Mouse (Mus musculus) hindbrain, embryonic 16.5 days (tissue): ENCODE measurements around the gene Lmtk2. TPM values are rescaled to one million over a fixed set of nuclear protein-coding genes. Genes with fewer than 3 reads are reported as not detected.

Source experiments
- ATAC-seq: fragments of 200-750 bp; cut with Nextera tagmentation; 2 replicates; pipeline ENCODE4 v1.8.0; 2017; ENCODE audit warnings: moderate TSS enrichment, moderate library complexity
- H3K27ac ChIP-seq: fragments of 300-500 bp; sonication (generic); 2 replicates; pipeline ENCODE4 v1.5.1; 2014; ENCODE audit warnings: low read depth, mild to moderate bottlenecking, control low read depth, low read length, moderate library complexity
- H3K27me3 ChIP-seq: fragments of 300-500 bp; sonication (generic); replicated peaks from 2 replicates; pipeline ENCODE4 v1.6.1; 2014; ENCODE audit warnings: low read length; ENCODE audit not compliant: control insufficient read depth, insufficient read depth
- H3K36me3 ChIP-seq: fragments of 300-500 bp; sonication (generic); 2 replicates; pipeline ENCODE4 v1.6.1; 2014; ENCODE audit warnings: mild to moderate bottlenecking, low read length, moderate library complexity, mixed read lengths; ENCODE audit not compliant: control insufficient read depth, insufficient read depth
- H3K4me1 ChIP-seq: fragments of 300-500 bp; sonication (generic); 2 replicates; pipeline ENCODE4 v1.6.1; 2014; ENCODE audit warnings: low read depth, low read length; ENCODE audit not compliant: control insufficient read depth, insufficient read depth
- H3K4me2 ChIP-seq: fragments of 300-500 bp; sonication (generic); 2 replicates; pipeline ENCODE4 v1.6.1; 2014; ENCODE audit warnings: mild to moderate bottlenecking, low read length, control low read depth, moderate library complexity
- H3K4me3 ChIP-seq: fragments of 300-500 bp; sonication (generic); 2 replicates; pipeline ENCODE4 v1.5.1; 2014; ENCODE audit warnings: mild to moderate bottlenecking, low read length, control low read depth, moderate library complexity
- H3K9ac ChIP-seq: fragments of 300-500 bp; sonication (generic); 2 replicates; pipeline ENCODE4 v1.6.1; 2014; ENCODE audit warnings: low read depth, mild to moderate bottlenecking, control low read depth, low read length, moderate library complexity
- H3K9me3 ChIP-seq: fragments of 300-500 bp; sonication (generic); 2 replicates; pipeline ENCODE4 v1.6.1; 2014; ENCODE audit warnings: mild to moderate bottlenecking, low read length, moderate library complexity; ENCODE audit not compliant: control insufficient read depth
- WGBS: fragments of 180-500 bp; shearing (Covaris S2); extraction: QIAGEN DNeasy Blood & Tissue Kit; methylation state at CpG from one replicate; pipeline ENCODE4 v1.1.7; 2014; 5-methylcytosine and 5-hydroxymethylcytosine counted together
- polyA plus RNA-seq: library from polyadenylated mRNA; unstranded; fragments of >200 nt; fragmentation: Nextera tagmentation; extraction: Ambion mirVana; gene quantifications from 2 replicates; pipeline ENCODE4 v1.2.1, GENCODE M21; 2015

Gene Lmtk2
- 9.1 TPM in 2 replicates for polyA plus RNA-seq

DNA sequence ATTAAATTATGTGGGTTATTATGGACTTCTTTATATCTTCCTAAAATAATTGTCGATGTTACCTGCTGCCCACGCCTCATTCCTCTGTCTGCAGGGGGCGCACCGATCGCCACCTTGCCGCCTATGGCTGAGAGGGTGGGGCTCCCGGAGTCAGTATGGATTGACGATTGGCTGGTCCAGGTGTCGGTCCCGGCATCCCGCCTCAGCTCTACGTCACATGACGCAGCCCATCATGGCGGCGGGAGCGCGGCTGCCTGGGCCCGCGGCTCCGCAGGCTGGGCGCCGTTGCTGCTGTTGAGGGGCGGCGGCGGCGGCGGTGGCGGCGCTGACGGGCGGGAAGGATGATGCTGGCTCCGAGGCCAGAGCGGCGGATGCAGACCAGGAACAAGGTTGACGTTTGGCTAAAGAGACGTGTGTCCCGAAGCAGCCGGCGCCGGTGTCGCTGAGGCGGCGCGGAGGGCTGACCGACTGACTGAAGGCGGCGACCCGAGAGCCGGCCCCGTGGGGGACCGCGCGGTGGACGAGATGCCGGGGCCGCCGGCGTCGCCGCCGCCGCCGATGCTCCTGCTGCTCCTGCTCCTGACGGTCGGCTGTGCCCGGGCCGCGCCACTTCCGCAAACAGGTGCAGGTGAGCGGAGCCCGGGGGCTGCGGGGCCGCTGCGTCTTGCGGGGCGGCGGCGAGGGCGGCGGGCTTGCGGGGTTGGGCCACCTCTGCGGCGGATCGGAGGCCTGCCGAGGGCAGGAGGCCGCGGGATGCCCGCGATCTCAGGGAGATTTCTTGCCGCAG lies at the start of gene Lmtk2:
Lmtk2 (plus strand) TSS at position 288 of the 787 bp plus-strand sequence.
- no peaks in the 10 kb centered on the region for H3K9me3 ChIP-seq

DNA sequence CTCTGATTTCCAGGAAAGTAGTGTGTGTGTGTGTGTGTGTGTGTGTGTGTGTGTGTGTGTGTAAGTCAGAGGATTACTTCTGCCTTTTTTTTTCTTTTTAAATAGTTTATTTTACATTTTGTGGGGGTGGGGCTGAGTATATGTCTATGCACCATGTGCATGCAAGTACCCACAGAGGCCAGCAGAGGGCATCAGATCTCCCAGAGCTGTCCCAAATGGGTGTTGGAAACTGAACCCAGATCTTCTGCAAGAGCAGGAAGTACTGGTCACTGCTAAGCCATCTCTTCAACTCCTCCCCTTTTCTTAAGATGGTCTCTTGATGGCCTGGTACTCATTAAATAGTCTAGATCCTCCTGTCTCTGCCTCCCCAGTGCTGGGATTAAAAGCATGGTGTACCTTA lies 49.0 kb upstream of the Lmtk2 start:
- H3K4me1 ChIP-seq = no peaks in the 10 kb centered on the region
- H3K27ac ChIP-seq = no peak overlapping the region
- no peaks in the 10 kb centered on the region for H3K36me3 ChIP-seq
- ATAC-seq = no peak
- H3K27me3 ChIP-seq = no peaks in the 10 kb centered on the region
- no peaks in the 10 kb centered on the region for H3K9me3 ChIP-seq
- H3K9ac ChIP-seq = no peak overlapping the region
- H3K4me3 ChIP-seq = no peak overlapping the region
- no peak overlapping the region for H3K4me2 ChIP-seq

More for the DNA sequence above, at the start of gene Lmtk2:
- Histone ChIP-seq H3K27ac (peak within 1 kb of the TSS; percentile 80), H3K9ac (peak within 1 kb of the TSS; percentile 94), H3K27me3 (no peaks in the 10 kb centered on the region), H3K4me2 (peak within 1 kb of the TSS; percentile 66), H3K4me1 (peaks cover 13% of the 10 kb centered on the region), H3K4me3 (peak within 1 kb of the TSS; percentile 90), H3K36me3 (no peaks in the 10 kb centered on the region)
- WGBS = under 1% methylated on average over 77 of the region's 90 CpGs
- ATAC-seq = peak; percentile 100

DNA sequence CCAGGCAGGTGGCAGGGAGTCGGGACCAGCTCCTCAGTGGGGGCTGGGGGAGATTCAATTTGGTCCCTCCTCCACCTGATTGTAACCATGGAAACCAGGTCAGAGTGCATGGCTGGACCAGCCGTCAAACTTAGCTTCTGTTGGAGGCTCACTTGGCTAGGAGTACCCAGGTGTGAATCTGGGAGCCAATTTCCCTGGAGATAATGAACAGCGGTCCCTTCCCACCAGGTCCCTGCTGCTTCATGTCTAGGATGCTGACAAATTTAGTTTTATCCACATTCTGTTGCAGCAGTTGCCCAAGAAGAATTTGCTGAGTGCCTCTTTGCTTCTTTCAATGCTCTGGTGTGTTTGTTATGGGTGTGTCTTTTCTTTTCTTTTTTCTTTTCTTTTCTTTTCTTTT lies 46.8 kb upstream of the Lmtk2 start:
- Histone ChIP-seq H3K4me3 (no peak overlapping the region), H3K4me1 (no peaks in the 10 kb centered on the region), H3K27me3 (no peaks in the 10 kb centered on the region), H3K4me2 (no peak overlapping the region), H3K36me3 (no peaks in the 10 kb centered on the region), H3K27ac (no peak overlapping the region), H3K9ac (no peak overlapping the region), H3K9me3 (no peaks in the 10 kb centered on the region)
- WGBS = 47% methylated on average over 3 of the region's 3 CpGs
- no peak for ATAC-seq

DNA sequence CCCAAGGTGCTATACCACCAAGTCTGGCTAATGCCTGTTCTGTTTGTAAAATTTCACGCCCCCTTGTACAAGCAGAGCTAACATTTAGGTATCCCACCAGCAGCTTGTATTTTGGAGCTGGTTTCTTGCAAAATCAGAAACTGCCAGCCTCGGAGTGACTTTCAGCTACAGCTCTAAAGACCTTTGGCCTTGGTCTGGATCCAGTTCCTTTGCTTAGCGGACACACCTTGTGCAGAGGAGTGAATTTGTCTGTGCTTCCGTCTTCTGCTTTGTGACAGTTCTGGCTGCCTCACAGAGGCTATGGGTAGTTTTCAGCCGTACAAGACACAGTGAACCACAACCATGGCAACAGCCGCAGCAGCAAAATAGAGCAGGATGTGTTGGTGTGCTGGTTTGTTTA lies 45.9 kb upstream of the Lmtk2 start:
- Histone ChIP-seq H3K9me3 (no peaks in the 10 kb centered on the region), H3K9ac (no peak overlapping the region), H3K4me3 (no peak overlapping the region), H3K27me3 (no peaks in the 10 kb centered on the region), H3K36me3 (no peaks in the 10 kb centered on the region), H3K27ac (no peak overlapping the region), H3K4me2 (no peak overlapping the region), H3K4me1 (no peaks in the 10 kb centered on the region)
- no peak for ATAC-seq
- 84% methylated on average over 6 of the region's 6 CpGs for WGBS

DNA sequence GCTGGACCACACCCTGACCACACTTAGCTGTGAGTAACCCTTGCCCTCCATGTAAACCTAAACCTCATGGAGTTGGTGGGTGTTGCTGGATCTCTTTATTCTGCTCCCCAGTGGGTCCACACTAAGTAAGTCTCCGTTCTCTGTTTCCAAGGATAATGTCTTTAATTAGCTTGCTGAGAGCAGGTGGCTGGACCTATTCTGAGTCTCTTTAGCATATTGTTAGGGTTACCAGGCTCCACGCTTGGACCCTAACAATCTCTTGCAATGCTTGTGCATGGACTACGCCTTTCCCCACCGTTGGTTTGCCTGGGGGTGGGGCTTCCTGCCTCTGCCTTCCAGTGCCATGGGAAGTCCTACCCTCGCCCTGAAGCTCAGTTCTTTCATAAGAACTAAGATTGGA lies 36.1 kb upstream of the Lmtk2 start:
- H3K4me3 ChIP-seq = no peak overlapping the region
- H3K27ac ChIP-seq = no peak overlapping the region
- WGBS = 69% methylated on average over 5 of the region's 5 CpGs
- ATAC-seq = no peak
- no peak overlapping the region for H3K4me2 ChIP-seq
- no peaks in the 10 kb centered on the region for H3K27me3 ChIP-seq
- no peak overlapping the region for H3K9ac ChIP-seq
- H3K36me3 ChIP-seq = no peaks in the 10 kb centered on the region
- H3K9me3 ChIP-seq = no peaks in the 10 kb centered on the region
- H3K4me1 ChIP-seq = no peaks in the 10 kb centered on the region

DNA sequence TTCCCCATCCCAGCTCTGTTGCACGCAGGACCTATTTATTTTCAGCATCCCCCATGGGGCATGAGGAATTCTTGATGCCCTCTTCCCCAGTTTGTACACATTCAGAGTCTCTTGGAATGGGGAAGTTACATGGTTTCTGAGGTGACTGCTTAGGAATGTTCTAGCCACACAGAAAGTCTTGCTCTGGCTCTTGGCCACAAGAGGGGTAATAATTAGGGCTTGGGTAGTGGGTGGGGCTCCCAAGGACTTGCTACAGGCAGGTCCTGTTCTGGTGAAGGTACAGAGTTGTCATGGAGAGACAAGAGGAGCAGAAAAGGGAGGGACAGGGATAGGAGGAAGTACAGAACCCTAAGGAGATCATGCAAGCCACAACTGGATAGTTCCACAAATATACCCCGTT lies 34.2 kb upstream of the Lmtk2 start:
- Histone ChIP-seq H3K4me3 (no peak overlapping the region), H3K27ac (no peak overlapping the region), H3K9ac (no peak overlapping the region), H3K9me3 (no peaks in the 10 kb centered on the region), H3K4me1 (no peaks in the 10 kb centered on the region), H3K4me2 (no peak overlapping the region), H3K36me3 (no peaks in the 10 kb centered on the region), H3K27me3 (no peaks in the 10 kb centered on the region)
- ATAC-seq = no peak
- WGBS = 90% methylated on average over 2 of the region's 2 CpGs

DNA sequence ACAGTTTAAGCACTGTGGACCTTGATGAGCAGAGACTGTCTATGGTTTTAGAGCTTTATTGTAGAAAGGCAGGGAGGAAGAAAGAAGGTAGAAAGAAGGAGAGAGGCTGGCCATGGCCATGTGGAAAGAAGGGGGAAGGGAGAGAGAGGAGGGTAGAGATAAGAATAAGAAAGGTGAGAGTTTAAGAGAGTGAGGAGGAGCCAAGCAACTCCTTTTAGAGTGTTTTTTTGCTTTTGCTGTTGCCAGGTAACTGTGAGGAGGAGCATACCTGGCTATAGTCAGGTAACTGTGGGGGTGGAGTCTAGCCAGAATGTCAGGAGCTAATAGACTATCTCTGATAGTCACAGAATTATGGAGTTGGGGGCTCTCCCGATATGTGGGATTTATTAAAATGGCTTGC lies 30.2 kb upstream of the Lmtk2 start:
- Histone ChIP-seq H3K9me3 (no peaks in the 10 kb centered on the region), H3K4me2 (no peak overlapping the region), H3K9ac (no peak overlapping the region), H3K4me3 (no peak overlapping the region), H3K27me3 (no peaks in the 10 kb centered on the region), H3K27ac (no peak overlapping the region), H3K4me1 (no peaks in the 10 kb centered on the region), H3K36me3 (no peaks in the 10 kb centered on the region)
- no peak for ATAC-seq
- WGBS = 78% methylated on average over 1 of the region's 1 CpGs

DNA sequence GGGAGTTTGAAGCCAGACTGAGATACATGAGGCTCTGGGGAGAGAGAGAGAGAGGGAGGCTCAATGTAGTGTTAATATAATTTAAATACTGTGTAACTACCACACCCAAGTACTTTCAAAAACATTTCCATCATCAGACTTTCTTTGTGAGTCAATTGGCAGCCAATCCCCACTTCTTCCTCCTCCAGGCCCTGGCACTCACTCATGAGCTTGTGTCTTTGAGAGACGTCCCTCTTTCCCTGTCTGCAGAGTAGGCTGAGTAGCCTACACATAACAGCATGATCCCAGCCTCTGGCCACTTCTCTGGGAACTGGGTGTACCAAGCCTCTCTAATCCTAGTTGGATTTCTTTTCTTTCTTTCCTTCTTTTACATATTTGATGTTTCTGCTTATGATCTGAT lies 29.0 kb upstream of the Lmtk2 start:
- ATAC-seq = no peak
- no peak overlapping the region for H3K4me2 ChIP-seq
- no peak overlapping the region for H3K4me3 ChIP-seq
- no peak overlapping the region for H3K27ac ChIP-seq
- H3K9me3 ChIP-seq = no peaks in the 10 kb centered on the region
- no peaks in the 10 kb centered on the region for H3K4me1 ChIP-seq
- WGBS = 38% methylated on average over 1 of the region's 1 CpGs
- H3K36me3 ChIP-seq = no peaks in the 10 kb centered on the region
- no peaks in the 10 kb centered on the region for H3K27me3 ChIP-seq
- H3K9ac ChIP-seq = no peak overlapping the region

DNA sequence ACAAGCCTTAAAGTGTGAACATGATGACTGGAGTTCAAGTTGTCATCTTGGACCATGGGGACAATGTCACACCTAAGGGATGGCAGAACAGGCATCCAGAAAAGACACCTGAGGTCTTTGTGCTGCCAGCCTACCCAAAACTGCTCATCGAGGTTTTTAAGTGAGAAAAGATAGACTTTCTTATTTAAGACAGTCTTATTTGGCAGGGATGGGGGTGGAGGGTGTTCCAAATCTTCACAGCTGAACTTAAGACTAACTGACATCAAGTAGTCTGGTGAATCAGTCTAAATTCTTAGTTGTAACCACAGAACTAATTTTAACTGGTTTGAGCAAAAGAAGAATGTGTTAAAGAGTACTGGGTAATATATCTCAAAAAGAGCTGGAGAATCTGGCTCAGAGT lies 22.7 kb upstream of the Lmtk2 start:
- H3K4me2 ChIP-seq = no peak overlapping the region
- WGBS = 65% methylated on average over 1 of the region's 1 CpGs
- H3K4me1 ChIP-seq = no peaks in the 10 kb centered on the region
- no peaks in the 10 kb centered on the region for H3K27me3 ChIP-seq
- no peak overlapping the region for H3K9ac ChIP-seq
- H3K27ac ChIP-seq = no peak overlapping the region
- no peak overlapping the region for H3K4me3 ChIP-seq
- ATAC-seq = no peak
- no peaks in the 10 kb centered on the region for H3K36me3 ChIP-seq
- 0 out of 2 replicates have a peak, but pooled peaks cover 3% of the 10 kb centered on the region for H3K9me3 ChIP-seq
